Mouse (Mus musculus) kidney, postnatal 36 days (tissue): ENCODE results near the gene Rbbp4.
A peak's percentile ranks its signal among the peaks of the same experiment; 100 is the strongest.

ENCODE experiments used
- DNase-seq, 2 experiments: peaks; one replicate each; pipeline ENCODE4 v3.0.0; 2021 to 2022; ENCODE audit warnings: mixed read lengths in 2 of 2

Rbbp4 gene

DNA sequence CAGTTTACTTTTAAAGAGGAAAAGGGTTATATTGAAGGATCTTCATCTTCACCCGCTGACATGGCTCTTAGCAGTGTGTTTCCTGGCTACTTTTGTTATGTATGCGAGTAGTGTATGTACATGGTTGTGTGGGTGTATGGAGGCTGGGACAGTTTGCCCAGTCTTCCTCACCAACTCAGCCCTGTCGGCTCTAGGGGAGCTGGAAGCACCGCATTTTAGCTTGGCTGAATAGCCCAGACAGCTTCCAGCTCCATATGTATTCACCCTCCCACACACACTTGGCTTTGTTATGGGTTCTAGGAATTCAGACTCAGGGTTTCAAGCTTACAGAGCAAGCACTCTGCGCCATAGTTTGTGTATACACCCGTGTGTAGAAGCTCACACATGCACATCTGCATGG is 15.9 kb upstream of the Rbbp4 start:
- DNase-seq = no peak

DNA sequence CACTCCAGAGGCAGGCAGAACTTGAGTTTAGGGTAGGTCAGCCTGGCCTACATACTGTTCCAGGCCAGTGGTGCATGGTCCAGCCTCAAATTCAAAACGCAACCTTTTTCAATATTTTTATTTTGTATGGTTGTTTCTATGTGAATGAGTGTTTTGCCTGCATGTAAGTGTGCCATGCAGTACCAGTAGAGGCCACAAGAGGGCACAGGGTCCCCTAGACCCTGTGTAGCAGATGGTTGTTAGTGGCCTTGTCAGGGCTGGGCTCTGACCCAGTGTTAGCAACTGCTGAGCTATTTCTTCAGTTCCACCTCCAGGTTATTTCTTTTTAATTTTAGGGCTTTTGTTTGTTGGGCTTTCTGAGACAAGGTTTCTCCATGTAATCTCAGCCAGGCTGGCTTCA is 15.5 kb upstream of the Rbbp4 start:
- DNase-seq = peak; percentile 73 to 91

DNA sequence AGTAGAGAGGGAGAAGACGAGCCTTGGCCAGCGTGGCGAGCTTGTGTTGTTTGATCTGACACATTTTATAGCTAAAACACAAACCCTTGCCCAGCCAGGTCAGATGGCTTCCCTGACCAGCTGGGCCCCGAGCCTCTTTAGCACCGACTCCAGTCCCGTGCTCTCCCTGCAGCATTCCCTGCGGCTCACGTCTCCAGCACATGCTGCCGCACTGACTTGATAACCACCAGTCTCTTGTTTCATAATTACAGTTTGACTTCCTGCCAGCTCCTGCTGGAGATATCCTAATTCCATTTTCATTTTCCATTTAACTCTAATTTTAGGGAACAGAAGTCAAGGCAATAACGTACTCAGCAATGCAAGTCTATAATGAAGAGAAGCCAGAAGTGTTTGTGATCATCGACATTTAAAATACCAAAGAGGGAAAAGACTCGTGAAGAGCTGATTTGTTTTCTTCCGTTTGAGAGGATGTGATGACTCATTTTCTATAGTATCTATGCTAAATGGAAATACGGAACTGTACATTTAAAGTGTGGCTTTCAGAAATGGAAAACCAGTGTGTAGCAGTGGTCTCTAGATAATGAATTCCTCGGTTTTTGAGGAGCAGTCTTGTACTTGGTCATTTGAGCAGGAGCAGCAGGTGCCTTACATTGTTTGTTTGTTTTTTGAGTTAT is 11.4 kb upstream of the Rbbp4 start:
- DNase-seq = peak in 1 of 2 experiments; percentile 17

DNA sequence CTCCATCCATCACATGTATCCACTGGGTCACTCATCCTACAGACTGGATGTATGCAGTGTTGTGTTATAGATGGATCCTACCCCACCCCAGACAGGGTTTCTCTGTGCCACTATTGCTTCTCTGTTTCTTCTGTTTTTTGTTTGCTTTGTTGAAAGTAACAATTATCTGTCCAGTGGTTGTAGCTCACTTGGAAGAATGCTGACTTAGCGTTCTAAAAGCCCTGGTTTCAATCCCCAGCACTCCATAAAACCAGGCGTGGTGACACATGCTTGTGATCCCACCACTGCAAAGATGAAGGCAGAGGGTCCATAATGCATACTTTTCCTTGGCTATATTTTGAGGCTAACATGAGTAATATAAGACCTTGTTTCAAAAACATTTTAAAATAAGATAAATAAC is 7.5 kb upstream of the Rbbp4 start:
- no peak for DNase-seq

DNA sequence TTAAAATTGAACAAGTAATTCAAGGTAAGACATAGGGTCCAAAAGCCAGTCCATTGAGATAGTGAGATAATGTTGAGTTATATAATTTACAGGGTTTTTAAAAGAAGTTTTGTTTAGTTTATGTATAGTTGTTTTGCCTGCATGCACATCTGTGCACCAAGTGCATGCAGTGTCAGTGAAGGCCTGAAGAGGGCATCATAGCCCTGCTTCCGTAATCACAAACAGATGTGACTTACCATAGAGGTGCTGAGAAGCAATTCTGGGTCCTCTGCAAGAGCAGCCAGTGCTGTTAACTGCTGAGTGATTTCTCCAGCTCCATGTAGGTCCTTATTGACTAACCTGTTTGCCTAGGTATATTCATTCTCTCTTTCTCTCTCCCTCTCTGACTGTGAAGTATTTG is 6.7 kb upstream of the Rbbp4 start:
- no peak for DNase-seq

DNA sequence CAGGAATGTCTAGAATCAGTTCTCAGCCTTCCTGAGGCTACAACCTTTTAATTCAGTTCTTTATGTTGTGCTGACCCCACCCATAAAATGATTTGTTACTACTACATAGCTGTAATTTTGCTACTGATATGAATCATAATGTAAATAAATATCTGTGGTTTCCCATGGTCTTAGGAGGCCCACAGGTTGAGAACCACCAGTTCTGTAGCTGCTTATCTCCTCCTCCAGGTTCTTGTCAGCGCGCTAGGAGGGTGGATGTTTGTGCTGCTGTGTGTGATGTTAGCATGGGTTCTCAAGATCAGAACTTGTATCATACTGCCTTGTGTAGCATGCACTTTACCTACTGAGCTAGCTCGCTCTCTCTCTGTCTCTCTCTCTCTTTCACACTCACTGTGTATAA is 4.6 kb upstream of the Rbbp4 start:
- DNase-seq = no peak

DNA sequence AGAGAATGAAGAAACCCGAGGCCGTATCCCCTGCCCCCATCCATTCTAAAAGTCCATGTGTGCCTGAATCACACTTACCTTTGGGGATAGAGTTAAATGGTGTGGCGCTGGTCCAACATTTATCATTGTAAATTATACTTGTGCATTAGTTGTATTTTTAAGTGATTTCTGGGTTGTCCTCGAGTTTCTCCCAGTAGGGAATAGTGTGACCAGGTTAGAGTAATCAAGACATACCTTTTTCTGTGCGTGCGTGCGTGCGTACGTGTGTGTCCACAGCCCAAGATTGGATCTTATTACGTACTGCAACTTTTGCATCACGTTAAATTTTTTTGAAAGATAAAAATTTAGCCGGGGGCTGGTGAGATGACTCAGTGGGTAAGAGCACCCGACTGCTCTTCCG is 1.1 kb upstream of the Rbbp4 start:
- no peak for DNase-seq

DNA sequence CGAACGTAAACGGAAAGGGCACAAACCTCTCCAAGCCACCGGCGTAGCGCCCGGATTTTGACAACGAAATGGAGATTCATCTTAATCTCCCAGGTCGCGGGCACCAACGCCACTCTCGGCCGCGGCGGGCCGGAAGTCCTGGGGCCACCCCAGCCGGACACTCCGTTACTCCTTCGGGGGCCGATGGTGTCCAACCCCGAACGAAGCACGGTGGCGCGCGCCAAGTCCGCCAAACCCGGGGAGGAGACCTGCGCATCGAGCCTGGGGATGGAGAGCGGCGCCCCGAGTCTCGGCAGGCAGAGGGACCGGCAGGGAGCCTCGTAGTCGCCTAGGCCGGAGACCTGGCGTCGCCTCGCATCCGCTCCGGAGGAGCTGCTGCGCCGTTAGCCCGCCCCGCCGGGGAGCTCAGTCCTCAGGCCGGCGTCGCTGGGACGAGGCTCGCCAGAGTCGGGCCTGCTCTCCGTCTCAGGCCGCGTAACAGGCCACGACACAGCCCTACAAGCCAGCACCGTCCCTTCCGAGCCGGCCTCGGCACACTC is 424 bp downstream of the Rbbp4 start:
- DNase-seq = no peak

DNA sequence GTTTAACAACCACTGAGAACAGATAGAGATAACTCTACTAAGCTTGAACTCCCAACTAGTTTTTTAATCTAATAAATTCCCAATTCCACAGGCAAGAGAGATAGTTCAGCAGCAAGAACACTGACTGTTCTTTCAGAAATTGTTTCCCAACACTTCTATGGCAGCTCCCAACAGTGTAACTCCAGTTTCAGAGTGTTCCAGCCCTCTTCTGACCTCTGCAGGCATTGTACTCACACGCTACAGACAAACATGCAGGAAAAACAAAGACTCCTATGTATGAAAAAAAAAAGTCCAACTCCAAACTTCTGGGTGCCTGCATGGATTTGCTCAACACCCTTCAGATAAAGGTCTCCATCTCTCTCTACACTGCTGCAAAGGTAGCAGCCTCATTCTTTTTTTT is 2.3 kb downstream of the Rbbp4 start:
- no peak for DNase-seq

DNA sequence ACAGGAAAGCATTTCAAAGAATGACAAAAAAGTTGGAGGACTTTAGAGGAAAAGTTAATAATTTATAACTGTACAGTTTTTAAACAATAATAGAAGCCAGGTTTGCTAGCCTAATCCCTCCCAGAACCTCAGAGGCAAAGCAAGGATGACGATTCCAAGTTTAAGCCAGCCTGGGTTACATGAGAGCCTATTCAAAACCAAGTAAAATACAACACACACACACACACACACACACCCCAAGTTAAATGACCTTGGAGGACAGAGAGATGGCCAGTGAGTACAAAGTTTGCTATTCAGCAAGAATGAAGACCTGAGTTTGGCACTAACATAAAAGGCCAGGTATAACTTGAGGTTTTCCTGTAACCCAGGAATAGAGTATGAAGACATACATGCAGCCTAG is 9.0 kb downstream of the Rbbp4 start:
- DNase-seq = peak; percentile 54 to 66

DNA sequence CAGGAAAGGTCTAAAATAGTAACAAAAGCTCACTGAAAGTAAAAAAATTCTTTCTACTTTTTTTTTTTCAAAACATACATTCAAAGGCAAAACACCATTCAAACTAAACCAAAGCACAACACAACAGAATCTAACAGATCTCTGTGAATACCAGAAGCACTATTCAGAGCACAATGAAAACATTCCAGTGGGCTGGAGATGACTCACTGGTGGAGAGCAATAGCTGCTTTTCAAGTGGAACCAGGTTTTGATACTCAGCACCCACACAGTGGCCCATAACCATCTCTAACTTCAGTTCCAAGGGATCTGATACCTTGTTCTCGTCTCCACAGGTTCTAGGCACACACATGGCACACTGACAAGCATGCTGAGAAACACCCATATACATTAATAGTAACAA is 10.4 kb downstream of the Rbbp4 start:
- DNase-seq = no peak

DNA sequence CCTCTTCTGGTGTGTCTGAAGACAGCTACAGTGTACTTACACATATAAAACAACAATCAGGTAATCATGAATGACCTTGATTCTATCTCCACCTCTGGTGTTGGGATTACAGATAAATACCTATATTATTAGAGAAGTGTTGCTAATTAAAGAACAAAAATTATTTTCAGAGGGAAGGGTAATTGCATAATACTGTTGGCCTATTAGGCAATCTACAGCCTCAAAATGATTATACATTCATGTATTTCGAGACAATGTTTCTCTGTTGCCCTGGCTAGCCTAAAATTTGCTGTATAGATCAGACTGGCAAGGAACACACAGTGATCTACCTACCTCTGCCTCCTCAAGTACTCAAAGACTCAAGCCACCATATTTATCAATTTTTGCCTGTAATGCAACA is 11.7 kb downstream of the Rbbp4 start:
- no peak for DNase-seq

DNA sequence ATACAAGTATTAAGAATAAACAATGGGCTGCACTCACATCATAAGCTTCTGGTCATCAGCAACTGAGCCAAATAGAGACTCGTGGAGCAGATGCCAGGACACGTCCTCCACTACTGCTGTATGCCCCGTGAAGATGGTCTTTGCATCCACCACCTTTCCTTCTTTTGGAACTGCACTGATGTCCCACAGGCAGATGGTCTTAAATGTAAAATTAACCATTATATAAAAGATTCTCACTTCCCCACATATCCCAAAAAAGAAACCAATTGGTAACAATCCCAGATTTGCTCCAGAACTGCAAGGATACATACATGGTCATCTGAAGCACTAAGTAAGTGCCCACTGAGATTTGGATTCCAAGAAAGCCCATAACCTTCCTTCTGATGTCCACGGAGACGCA is 13.1 kb downstream of the Rbbp4 start:
- DNase-seq = no peak

DNA sequence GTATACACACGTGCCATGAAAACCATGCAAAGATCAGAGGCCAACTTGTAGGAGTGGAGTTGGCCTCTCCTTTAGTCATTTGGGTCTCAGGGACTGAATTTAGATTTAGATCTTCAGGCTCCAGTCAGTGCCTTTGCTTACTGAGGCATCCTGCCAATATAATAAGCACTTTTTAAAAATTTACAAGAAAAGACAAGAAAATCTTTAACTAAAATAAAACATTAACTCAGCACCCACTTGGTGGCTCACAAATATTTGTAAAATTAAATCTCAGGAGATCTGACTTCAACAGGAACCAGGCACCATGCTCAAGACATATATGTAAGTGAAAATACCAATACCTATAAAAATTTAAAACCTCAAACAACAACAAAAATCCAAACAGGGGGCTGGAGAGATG is 14.3 kb downstream of the Rbbp4 start:
- DNase-seq = peak in 1 of 2 experiments; percentile 47

DNA sequence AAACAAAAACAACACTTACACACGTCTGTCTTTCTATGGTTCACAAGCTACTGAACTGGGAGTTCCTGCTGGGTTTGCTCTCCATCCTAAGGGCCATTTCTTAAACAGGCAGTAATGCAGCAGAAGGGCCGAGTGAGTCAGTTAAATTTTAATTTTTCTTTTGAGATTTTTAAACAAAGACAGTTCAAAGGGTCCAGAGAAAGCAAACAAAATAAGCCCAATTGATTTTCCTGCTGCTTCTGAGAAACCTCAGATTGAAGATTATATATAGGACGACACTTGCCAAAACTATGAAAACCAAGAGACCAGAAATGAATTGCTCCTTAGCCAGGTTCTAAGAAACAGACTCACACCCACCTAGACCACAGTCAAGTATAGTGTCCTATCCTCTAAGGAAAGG is 21.3 kb downstream of the Rbbp4 start:
- DNase-seq = no peak

DNA sequence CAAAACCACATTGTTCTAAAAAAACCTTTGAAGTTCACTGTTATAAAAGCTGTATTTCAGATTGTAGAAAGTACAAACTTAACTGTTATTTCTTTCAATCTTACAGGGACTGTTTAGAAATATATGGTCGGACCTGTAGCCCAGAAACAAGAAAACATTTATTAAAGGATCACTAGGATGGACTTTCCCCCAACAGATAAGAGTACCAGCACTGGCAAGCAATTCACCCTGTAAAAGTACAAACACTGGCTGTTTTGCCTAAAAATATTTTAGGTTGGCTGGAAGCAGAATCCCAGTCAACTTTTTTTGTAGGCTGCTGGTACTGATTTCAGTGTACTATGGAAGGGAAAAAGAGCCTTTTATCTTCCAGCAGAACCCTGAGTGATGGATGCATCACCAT is 27.2 kb downstream of the Rbbp4 start:
- no peak for DNase-seq

DNA sequence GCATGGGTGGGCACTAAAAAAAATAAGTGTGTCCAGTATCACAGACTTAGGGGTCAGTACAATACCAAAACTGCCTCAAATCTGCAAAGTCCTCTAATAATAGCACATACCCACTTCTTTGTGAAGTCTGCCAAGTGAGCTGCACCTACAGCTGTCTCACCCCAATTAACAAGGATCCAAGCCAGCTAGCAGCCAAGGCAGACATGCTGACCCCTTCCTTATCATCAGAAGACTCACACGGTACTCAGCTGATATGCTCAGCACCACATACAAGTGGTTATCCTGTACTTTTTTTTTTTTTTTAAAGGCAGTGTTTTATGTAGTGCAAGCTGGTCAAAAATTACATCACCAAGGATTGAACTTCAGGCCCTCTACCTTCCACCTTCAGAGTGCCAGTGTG is 30.9 kb downstream of the Rbbp4 start:
- no peak for DNase-seq

DNA sequence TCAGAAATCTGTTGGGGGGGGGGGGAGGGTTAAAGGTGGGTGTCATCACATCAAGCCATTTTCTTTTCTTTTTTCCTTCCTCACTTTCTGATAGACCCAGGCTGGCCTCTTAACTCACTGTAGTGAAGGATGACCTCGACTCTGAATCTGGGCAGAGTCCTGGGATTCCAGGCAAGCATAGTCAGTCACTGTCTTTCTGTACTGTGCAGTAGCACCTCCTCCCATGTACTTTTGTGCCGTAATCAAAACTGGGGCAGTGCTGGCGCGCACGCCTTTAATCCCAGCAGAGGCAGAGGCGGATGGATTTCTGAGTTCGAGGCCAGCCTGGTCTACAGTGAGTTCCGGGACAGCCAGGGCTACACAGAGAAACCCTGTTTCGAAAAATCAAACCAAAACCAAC is 31.4 kb downstream of the Rbbp4 start:
- DNase-seq = peak in 1 of 2 experiments; percentile 37

DNA sequence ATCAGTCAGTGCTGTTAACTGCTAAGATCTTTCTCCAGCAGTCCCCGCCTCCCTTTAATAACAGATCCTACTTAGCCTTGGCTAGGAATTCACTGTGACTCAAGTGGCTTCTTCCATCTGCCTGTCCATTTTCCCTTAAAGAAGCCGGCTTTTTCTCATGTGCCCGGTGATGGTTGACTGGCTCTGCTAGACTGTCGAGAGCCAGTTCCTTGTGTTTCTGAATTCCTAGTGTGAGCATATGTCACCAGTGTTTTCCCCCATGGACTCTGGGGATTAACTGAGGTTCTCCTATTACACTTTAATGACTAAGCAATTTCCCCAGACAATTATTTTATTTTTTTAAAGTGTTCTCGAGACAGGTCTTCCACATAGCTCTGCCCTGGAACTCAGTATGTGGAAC is 31.8 kb downstream of the Rbbp4 start:
- DNase-seq = no peak

DNA sequence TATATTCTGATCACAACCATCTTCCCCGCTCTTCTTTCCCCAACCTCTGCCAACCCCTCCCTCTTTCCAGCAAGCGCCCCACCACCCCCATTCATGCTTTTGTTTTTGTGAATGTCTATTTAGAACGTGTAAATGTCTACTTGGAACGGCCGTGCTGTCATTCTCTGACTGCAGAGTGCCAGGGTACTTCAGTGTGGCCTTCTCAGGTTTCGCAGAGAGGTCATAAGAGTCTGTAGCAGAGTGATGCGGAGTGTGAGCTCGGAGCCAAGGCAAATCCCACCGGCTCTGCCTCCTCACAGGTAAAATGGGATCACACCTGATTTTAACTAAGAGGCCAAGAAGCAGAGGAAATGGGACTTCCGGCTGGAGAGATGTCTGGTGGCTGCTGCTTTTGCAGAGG is 36.0 kb downstream of the Rbbp4 start:
- no peak for DNase-seq

DNA sequence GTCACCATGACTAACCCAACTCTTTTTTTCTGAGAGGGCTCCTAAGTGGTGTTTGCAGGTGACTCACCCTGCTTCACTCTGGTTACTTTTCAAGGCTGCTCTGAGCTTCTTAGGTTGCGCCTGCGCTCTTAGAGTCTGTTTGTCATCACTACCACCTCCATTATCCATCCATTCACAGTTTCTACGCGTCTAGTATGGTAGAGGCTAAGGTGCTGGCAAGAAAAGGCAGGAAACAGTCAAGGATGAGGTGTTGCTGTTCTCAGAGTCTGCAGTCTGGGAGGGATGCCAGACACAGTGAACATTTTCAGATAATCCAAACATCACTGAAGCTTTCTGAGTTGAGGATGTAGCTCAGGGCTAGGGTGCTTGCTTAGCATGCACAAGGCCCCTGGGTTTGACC is 37.4 kb downstream of the Rbbp4 start:
- no peak for DNase-seq

DNA sequence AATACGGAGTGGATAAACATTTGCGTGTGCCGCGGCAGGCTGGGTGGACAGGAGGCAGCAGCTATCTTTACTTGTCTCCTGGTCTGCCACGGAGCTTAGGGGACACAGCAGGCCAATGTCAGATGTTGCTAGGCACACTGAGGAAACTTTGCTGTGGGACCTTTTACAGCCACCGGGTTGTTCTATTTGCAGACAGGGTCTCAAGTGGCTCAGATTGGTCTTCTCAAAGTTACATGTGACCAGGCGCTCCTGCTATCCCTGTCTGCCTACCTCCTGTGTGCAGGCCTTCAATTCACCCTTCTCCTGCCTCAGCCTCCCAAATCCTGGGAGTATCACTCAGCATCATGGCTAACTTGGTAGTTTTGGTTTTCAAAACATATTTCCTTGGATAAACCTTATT is 39.1 kb downstream of the Rbbp4 start:
- no peak for DNase-seq

DNA sequence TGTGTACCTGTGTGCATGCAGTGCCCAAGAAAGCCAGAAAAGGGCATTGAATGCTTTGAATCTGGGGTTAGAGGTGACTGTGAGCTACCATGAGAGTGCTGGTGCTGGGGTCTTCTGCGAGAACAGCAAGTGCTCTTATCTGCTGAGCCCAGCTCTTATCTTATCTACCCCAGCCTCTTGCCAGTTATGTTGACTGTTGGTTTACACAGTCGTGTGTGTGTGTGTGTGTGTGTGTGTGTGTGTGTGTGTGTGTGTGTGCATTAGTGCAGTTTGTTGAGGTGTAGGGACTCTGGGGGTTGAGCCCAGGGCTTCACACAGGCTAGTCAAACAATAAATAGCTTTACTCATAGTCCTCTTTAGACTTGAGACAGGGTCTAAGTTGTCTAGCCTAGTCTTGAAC is 40.0 kb downstream of the Rbbp4 start:
- DNase-seq = no peak

DNA sequence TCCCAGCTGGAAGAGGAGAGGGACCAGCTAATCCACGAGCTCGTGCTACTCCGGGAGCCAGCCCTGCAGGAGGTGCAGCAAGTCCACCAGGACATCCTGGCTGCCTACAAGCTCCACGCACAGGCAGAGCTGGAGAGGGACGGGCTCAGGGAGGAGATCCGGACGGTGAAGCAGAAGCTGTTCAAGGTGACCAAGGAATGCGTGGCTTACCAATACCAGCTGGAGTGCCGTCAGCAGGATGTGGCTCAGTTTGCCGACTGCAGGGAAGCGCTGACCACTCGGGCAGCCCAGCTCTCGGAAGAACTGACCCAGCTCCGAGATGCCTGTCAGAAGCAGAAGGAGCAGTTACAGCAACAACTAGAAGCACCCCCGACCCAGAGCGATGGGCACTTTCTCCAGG is 41.5 kb downstream of the Rbbp4 start:
- no peak for DNase-seq

DNA sequence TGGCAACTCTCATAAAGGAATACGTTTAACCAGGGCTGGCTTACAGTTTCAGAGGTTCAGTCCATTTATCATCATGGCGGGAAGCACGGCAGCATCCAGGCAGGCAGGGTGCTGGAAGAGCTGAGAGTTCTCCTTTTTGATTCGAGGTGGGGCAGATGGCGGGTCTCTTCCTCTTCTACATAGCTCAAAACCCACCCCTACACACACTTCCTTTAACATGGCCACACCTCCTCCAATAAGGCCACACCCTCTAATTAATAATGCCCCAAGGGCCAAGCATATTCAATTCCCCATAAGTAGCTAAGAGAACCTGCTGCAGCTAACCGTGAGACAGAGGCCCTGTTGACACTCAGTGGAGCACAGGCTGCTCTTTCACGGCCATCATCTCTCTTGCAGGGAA is 42.3 kb downstream of the Rbbp4 start:
- no peak for DNase-seq
